Mouse (Mus musculus) G1E (cell line): ENCODE results near the gene St6gal1.

Source experiments
- CTCF ChIP-seq: IDR thresholded peaks from 2 replicates; pipeline ENCODE4 v1.5.1; 2012; ENCODE audit warnings: low read depth, low read length, inconsistent platforms, mixed read lengths
- GATA1 ChIP-seq: IDR thresholded peaks from 2 replicates; pipeline ENCODE4 v1.6.1; 2012; ENCODE audit warnings: borderline replicate concordance, low read length, inconsistent platforms, mixed read lengths
- POLR2AphosphoS5 ChIP-seq: IDR thresholded peaks from 2 replicates; pipeline ENCODE4 v1.6.1; 2012; ENCODE audit warnings: low read depth, low read length, inconsistent platforms; ENCODE audit not compliant: insufficient replicate concordance

GRCm38 (mm10) chr16:23370724-23371123 lies 146.2 kb downstream of the St6gal1 start:
- TF ChIP-seq CTCF (no peak), POLR2AphosphoS5 (no peak), GATA1 (no peak)
